ENCODE assay signal across 7 mouse cellular contexts in genomic region chr9:20607100-20607974, GRCm38 (mm10). TPM values are rescaled to one million over a fixed set of nuclear protein-coding genes. Genes with fewer than 3 reads are reported as not detected.
DNase-seq lines count a peak whose midpoint lies in the region; ATAC-seq lines count a peak whose summit lies in the region.

No protein-coding gene starts in this region.

- under 1% methylated on average over 57 of the region's 57 CpGs for WGBS in intestine, embryonic 16.5 days
- under 1% methylated on average over 57 of the region's 57 CpGs for WGBS in midbrain, embryonic 11.5 days

- H3K4me1 ChIP-seq in intestine, embryonic 16.5 days (ENCODE audit: control insufficient read depth, insufficient read depth, low read length): no peaks in the 10 kb centered on the region
- peaks cover 2% of the 10 kb centered on the region; the same call in 1 of the 2 replicates for H3K4me1 ChIP-seq in midbrain, embryonic 11.5 days (ENCODE audit: control insufficient read depth, insufficient read depth, low read length)

- H3K9ac ChIP-seq in intestine, embryonic 16.5 days (ENCODE audit: low read depth, low read length): peak overlapping the region; percentile 94
- H3K9ac ChIP-seq in midbrain, embryonic 11.5 days (ENCODE audit: low read length): peak overlapping the region; percentile 92

- peaks cover 4% of the 10 kb centered on the region; the same call in 1 of the 2 replicates for H3K36me3 ChIP-seq in intestine, embryonic 16.5 days (ENCODE audit: control insufficient read depth, insufficient read depth, low read length)
- no peaks in the 10 kb centered on the region; the same call in 1 of the 2 replicates for H3K36me3 ChIP-seq in midbrain, embryonic 11.5 days (ENCODE audit: control insufficient read depth, insufficient read depth, low read length)

- DNase-seq in adrenal gland, adult 8-10 months: peak; percentile 77
- DNase-seq in embryo, embryonic 9.5 days (ENCODE audit: extremely low spot score): peak; percentile 91
- peak; percentile 47 to 85 for DNase-seq in gastrocnemius, postnatal 4 days (ENCODE audit: low spot score in 2 of 2)
- DNase-seq in left cerebral cortex, postnatal 36 days (ENCODE audit: low spot score in 2 of 2): peak; percentile 91 to 93
- peak; percentile 100 for DNase-seq in midbrain, embryonic 11.5 days (ENCODE audit: low spot score, missing footprints)
- DNase-seq in skeletal muscle tissue, adult 2 months (ENCODE audit: low read depth, low spot score): peak; percentile 89

- H3K4me2 ChIP-seq in intestine, embryonic 16.5 days (ENCODE audit: low read depth, low read length): peak overlapping the region; percentile 81
- H3K4me2 ChIP-seq in midbrain, embryonic 11.5 days: peak overlapping the region; percentile 77

- intact Hi-C loops in left cerebral cortex, postnatal 36 days (cut with DNase I): no loop called here

- peak overlapping the region; percentile 80 for H3K4me3 ChIP-seq in intestine, embryonic 16.5 days (ENCODE audit: low read length)
- H3K4me3 ChIP-seq in midbrain, embryonic 11.5 days (ENCODE audit: low read depth, low read length): peak overlapping the region; percentile 77

- H3K27ac ChIP-seq in intestine, embryonic 16.5 days (ENCODE audit: low read length): peak overlapping the region; percentile 99
- peak overlapping the region; percentile 94 for H3K27ac ChIP-seq in midbrain, embryonic 11.5 days (ENCODE audit: low read depth, low read length)

- ATAC-seq in intestine, embryonic 16.5 days: peak; percentile 91
- peak; percentile 87 for ATAC-seq in midbrain, embryonic 11.5 days (ENCODE audit: low FRiP score)

- H3K9me3 ChIP-seq in intestine, embryonic 16.5 days (ENCODE audit: control insufficient read depth, low read length): peaks cover 7% of the 10 kb centered on the region; the same call in 1 of the 2 replicates
- no peaks in the 10 kb centered on the region for H3K9me3 ChIP-seq in midbrain, embryonic 11.5 days (ENCODE audit: control insufficient read depth, low read length)

- no peaks in the 10 kb centered on the region for H3K27me3 ChIP-seq in intestine, embryonic 16.5 days (replicated peaks; ENCODE audit: control insufficient read depth, insufficient read depth, low read length)
- no peaks in the 10 kb centered on the region for H3K27me3 ChIP-seq in midbrain, embryonic 11.5 days (ENCODE audit: control insufficient read depth, insufficient read depth, low read length)

RNA-seq across cellular contexts. Expression of gene Zfp846, which starts 26.2 kb away (rescaled TPM):
- total RNA-seq in adrenal gland, adult 8-10 months (2022): 10 to 100 TPM in 2 of 4 experiments, 1 to 10 TPM in 2; 5.6 to 11.6 (median 9.6) TPM
- total RNA-seq in gastrocnemius, postnatal 4 days (2021): 1 to 10 TPM; 6.9 to 7.8 TPM
- 10.7 and 11.7 TPM in 2 replicates for polyA plus RNA-seq in intestine, embryonic 16.5 days (2015; fragmentation: Nextera tagmentation; extraction: Ambion mirVana)
- 10 to 100 TPM; 18.5 to 21.2 TPM for total RNA-seq in left cerebral cortex, postnatal 36 days (2021)
- 23.8 and 24.8 TPM in 2 replicates for polyA plus RNA-seq in midbrain, embryonic 11.5 days (2014; fragmentation: Nextera tagmentation; extraction: Ambion mirVana)

RNA-seq across cellular contexts. Expression of gene Ubl5, which starts 35.3 kb away (rescaled TPM):
- 100 to 1,000 TPM; 273 to 388 (median 339) TPM for total RNA-seq in adrenal gland, adult 8-10 months (2022)
- 100 to 1,000 TPM; 178 to 190 TPM for total RNA-seq in gastrocnemius, postnatal 4 days (2021)
- 356 and 361 TPM in 2 replicates for polyA plus RNA-seq in intestine, embryonic 16.5 days (2015; fragmentation: Nextera tagmentation; extraction: Ambion mirVana)
- 100 to 1,000 TPM; 289 to 334 TPM for total RNA-seq in left cerebral cortex, postnatal 36 days (2021)
- 459 TPM in 2 replicates for polyA plus RNA-seq in midbrain, embryonic 11.5 days (2014; fragmentation: Nextera tagmentation; extraction: Ambion mirVana)

RNA-seq across cellular contexts. Expression of gene Fbxl12, which starts 37.2 kb away (rescaled TPM):
- total RNA-seq in adrenal gland, adult 8-10 months (2022): 10 to 100 TPM; 18.1 to 39.2 (median 25.6) TPM
- total RNA-seq in gastrocnemius, postnatal 4 days (2021): 10 to 100 TPM; 15.1 to 17.2 TPM
- 16.5 and 17.3 TPM in 2 replicates for polyA plus RNA-seq in intestine, embryonic 16.5 days (2015; fragmentation: Nextera tagmentation; extraction: Ambion mirVana)
- total RNA-seq in left cerebral cortex, postnatal 36 days (2021): 10 to 100 TPM; 15.3 to 27.6 TPM
- 10.5 and 12.0 TPM in 2 replicates for polyA plus RNA-seq in midbrain, embryonic 11.5 days (2014; fragmentation: Nextera tagmentation; extraction: Ambion mirVana)

RNA-seq across cellular contexts. Expression of gene Pin1, which starts 44.6 kb away (rescaled TPM):
- 10 to 100 TPM; 29.0 to 30.9 (median 30.3) TPM for total RNA-seq in adrenal gland, adult 8-10 months (2022)
- 10 to 100 TPM; 17.3 to 18.6 TPM for total RNA-seq in gastrocnemius, postnatal 4 days (2021)
- 42.0 and 45.4 TPM in 2 replicates for polyA plus RNA-seq in intestine, embryonic 16.5 days (2015; fragmentation: Nextera tagmentation; extraction: Ambion mirVana)
- total RNA-seq in left cerebral cortex, postnatal 36 days (2021): 10 to 100 TPM; 42.4 to 43.8 TPM
- 60.8 and 64.6 TPM in 2 replicates for polyA plus RNA-seq in midbrain, embryonic 11.5 days (2014; fragmentation: Nextera tagmentation; extraction: Ambion mirVana)

Comparison
In these comparisons a context has a peak if more than half of its experiments do, and no peak if none do; other contexts are left out.
1. Peak in every context shown above with its lines: DNase-seq, ATAC-seq, H3K4me3 ChIP-seq and H3K27ac ChIP-seq.